Mouse (Mus musculus) embryonic fibroblast, embryonic 13.5 days (primary cell): ENCODE measurements at regions not wholly inside any gene's neighbourhood (a gene's known extent, or its start where the extent isn't known, plus 50 kb on each side); places are given as distances from the start of the nearest gene placed in this dataset.

Experiments
- CTCF ChIP-seq: IDR thresholded peaks from 2 replicates; pipeline ENCODE4 v1.5.1; 2011; ENCODE audit warnings: mild to moderate bottlenecking, control low read depth, low read length, moderate library complexity, borderline replicate concordance; ENCODE audit not compliant: insufficient read depth
- POLR2A ChIP-seq: IDR thresholded peaks from 2 replicates; pipeline ENCODE4 v1.6.1; 2011; ENCODE audit warnings: low read depth, mild to moderate bottlenecking, control low read depth, low read length, moderate library complexity

DNA sequence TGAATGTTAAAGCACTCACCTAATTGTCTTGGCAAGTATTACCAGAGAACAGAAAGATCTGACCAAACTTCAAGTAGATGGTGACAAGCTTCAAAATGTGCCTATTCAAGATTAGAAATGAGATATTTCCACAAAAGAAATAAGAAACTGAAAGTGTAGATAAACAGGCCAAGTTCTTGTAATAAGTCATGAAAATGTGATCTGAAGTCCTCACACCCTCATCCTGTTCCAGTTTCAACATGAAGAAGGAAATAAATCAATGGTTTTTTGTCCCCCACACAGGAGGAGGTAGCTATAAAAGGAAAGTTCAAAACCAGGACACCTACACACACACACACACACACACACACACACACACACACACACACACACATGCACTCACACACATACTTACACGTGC is 54.1 kb upstream of the Pla2g4a start:
- TF ChIP-seq POLR2A (no peak), CTCF (no peak)
